Mouse (Mus musculus) hindbrain, embryonic 14.5 days (tissue): ENCODE data around the gene Ndufs1. TPM values are rescaled to one million over a fixed set of nuclear protein-coding genes. Genes with fewer than 3 reads are reported as not detected.

Source experiments
- ATAC-seq: fragments of 200-750 bp; cut with Nextera tagmentation; 2 replicates; pipeline ENCODE4 v1.8.0; 2017; ENCODE audit warnings: moderate number of reproducible peaks, mild to moderate bottlenecking, moderate TSS enrichment, moderate library complexity; ENCODE audit not compliant: low FRiP score
- DNase-seq: peaks from one replicate; pipeline ENCODE4 v3.0.0-alpha.2; 2015; ENCODE audit warnings: low spot score
- H3K27ac ChIP-seq: fragments of 300-500 bp; sonication (generic); 2 replicates; pipeline ENCODE4 v1.5.1; 2014; ENCODE audit warnings: mild to moderate bottlenecking, moderate library complexity
- H3K27me3 ChIP-seq: fragments of 300-500 bp; sonication (generic); 2 replicates; pipeline ENCODE4 v1.6.1; 2014; ENCODE audit warnings: mild to moderate bottlenecking, low read length, mixed read lengths; ENCODE audit not compliant: control insufficient read depth, insufficient read depth
- H3K36me3 ChIP-seq: fragments of 300-500 bp; sonication (generic); replicated peaks from 2 replicates; pipeline ENCODE4 v1.6.1; 2014; ENCODE audit not compliant: control insufficient read depth, insufficient read depth
- H3K4me1 ChIP-seq: fragments of 300-500 bp; sonication (generic); replicated peaks from 2 replicates; pipeline ENCODE4 v1.6.1; 2014; ENCODE audit warnings: antibody characterized with exemption, low read length, mixed read lengths; ENCODE audit not compliant: control insufficient read depth, insufficient read depth
- H3K4me2 ChIP-seq: fragments of 300-500 bp; sonication (generic); replicated peaks from 2 replicates; pipeline ENCODE4 v1.6.1; 2014; ENCODE audit warnings: mild to moderate bottlenecking, moderate library complexity
- H3K4me3 ChIP-seq: fragments of 300-500 bp; sonication (generic); replicated peaks from 2 replicates; pipeline ENCODE4 v1.5.1; 2014; ENCODE audit warnings: mild to moderate bottlenecking, low read length
- H3K9ac ChIP-seq: fragments of 300-500 bp; sonication (generic); 2 replicates; pipeline ENCODE4 v1.6.1; 2014
- H3K9me3 ChIP-seq: fragments of 300-500 bp; sonication (generic); 2 replicates; pipeline ENCODE4 v1.6.1; 2016; ENCODE audit warnings: low read length; ENCODE audit not compliant: control insufficient read depth
- WGBS: fragments of 180-500 bp; shearing (Covaris S2); extraction: QIAGEN DNeasy Blood & Tissue Kit; methylation state at CpG from one replicate; pipeline ENCODE4 v1.1.7; 2014; 5-methylcytosine and 5-hydroxymethylcytosine counted together
- polyA plus RNA-seq: library from polyadenylated mRNA; unstranded; fragments of >200 nt; fragmentation: Nextera tagmentation; extraction: Ambion mirVana; gene quantifications from 2 replicates; pipeline ENCODE4 v1.2.1, GENCODE M21; 2014

Gene Ndufs1
- polyA plus RNA-seq, 1 experiment from 2014 or later = 153 TPM

DNA sequence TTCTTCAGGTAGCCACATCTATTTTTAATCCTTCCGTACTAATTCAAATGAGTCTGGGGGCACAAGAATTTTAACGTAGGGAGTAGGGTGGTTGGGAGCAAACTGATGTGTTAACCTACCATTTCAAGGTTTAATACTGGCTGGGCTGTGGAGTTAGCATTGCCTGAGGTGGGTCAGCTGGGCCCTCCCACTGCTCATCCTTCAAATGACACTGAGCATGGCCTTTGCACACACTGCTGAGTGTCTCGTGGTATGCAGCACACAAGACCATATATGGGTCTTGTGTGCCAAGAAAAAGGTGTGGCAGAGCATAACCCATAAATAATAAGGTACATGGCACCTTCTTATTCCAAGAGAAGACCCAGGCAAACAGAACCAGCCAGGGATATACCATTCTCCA lies 31.0 kb upstream of the Ndufs1 start:
- no peaks in the 10 kb centered on the region for H3K9me3 ChIP-seq
- no peak overlapping the region for H3K4me2 ChIP-seq
- no peak for DNase-seq
- no peaks in the 10 kb centered on the region for H3K27me3 ChIP-seq
- peaks cover 13% of the 10 kb centered on the region for H3K4me1 ChIP-seq
- 93% methylated on average over 3 of the region's 3 CpGs for WGBS
- H3K9ac ChIP-seq = no peak overlapping the region
- H3K27ac ChIP-seq = no peak overlapping the region
- ATAC-seq = no peak
- no peak overlapping the region for H3K4me3 ChIP-seq
- H3K36me3 ChIP-seq = no peaks in the 10 kb centered on the region

DNA sequence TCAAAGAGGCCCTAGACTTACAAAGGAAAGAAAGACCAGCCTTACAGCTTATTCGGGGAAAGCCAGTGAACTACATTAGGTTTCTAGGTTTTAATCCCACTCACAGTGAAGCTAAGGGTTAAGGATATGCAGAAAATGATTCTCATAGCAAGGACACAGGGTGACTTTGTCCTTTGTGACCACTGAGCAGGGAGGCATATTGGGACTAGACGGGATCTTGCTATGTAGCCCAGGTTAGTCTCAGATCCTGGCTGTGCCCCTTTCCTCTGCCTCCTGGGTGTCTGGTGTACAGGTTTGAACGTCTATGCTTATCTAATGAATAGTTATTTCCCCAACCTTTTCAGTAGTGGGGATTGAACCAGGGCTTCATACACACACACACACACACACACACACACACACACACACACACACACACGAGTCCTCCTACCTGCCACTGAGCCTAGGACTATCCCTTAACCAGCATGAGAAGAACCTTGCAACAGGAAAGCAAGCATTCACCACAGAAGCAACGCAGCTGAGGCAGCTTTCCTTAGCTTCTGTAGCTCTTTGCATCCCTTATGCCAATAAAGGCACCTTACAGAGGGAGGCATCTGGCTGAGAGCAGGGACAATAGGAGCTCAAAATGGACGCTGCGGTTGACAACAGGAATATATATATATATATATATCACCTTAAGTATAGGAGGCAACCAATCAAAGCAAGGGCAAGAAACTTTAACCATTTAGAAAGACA lies 28.2 kb upstream of the Ndufs1 start:
- Histone ChIP-seq H3K9me3 (peaks cover 8% of the 10 kb centered on the region; the same call in 1 of the 2 replicates), H3K9ac (no peak overlapping the region), H3K4me2 (no peak overlapping the region), H3K27ac (peak overlapping the region; percentile 72), H3K4me1 (peaks cover 13% of the 10 kb centered on the region), H3K4me3 (no peak overlapping the region), H3K36me3 (no peaks in the 10 kb centered on the region), H3K27me3 (no peaks in the 10 kb centered on the region)
- DNase-seq (no peak), ATAC-seq (no peak)
- 20% methylated on average over 7 of the region's 7 CpGs for WGBS

DNA sequence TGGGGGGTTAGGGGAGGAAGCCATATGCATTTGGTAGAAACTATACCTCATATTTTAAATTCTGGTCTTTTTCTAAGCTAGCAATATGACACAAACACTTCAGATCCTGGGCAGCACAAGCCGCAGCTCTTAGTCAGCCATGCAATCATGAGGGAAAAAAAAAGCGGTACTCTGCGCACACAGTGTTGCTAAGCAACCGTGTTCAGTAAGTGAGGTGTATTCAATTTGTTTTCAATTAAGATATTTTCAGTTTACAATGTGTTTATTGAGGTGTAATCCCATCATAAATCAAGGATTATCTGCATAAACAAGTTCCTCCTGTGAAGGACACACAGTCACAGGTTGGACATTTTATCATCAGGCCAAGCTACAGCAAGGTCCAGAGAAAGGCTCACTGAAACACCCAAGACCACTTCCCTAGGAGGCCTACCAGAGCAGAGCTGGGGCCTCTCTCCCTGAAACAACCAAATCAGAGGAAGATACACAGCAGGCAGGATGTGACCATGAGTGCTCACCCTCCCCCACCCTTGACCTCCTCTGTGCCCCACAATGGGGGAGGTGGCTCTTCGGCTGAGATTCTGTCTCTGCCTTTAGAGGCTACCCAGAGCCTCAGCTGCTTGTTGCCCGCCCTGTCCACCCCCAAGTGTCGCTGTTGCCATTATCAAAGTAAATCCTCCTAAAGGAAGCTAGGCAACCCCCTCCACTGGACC lies 27.5 kb upstream of the Ndufs1 start:
- WGBS = 2% methylated on average over 7 of the region's 7 CpGs
- H3K27me3 ChIP-seq = no peaks in the 10 kb centered on the region
- peak; percentile 77; the same call in 1 of the 2 replicates for ATAC-seq
- H3K4me3 ChIP-seq = no peak overlapping the region
- DNase-seq = peak; percentile 67
- peaks cover 13% of the 10 kb centered on the region for H3K4me1 ChIP-seq
- H3K9me3 ChIP-seq = peaks cover 11% of the 10 kb centered on the region; the same call in 1 of the 2 replicates
- peak overlapping the region; percentile 72 for H3K27ac ChIP-seq
- no peaks in the 10 kb centered on the region for H3K36me3 ChIP-seq
- H3K4me2 ChIP-seq = no peak overlapping the region
- H3K9ac ChIP-seq = 0 out of 2 replicates have a peak overlapping the region, but pooled peaks have one; percentile 29

DNA sequence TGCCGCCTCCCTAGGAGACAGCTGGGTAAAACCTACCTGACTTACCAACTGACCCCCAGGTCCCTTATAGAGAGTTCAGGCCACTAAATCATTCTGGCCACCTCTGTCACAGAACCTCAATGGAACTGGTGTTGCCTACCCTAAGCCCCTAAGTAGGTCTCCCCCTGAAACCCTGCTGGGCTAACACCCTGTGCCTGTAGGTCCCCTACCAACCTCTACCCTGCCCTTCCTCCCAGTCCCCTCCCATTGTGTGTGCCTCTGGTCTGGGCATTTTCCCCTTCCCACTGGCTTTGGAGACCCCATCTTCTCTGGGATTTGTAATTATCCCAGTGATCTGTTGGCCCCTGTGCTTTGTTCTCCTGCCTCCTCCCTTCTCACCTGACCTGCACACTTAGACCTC lies 26.8 kb upstream of the Ndufs1 start:
- H3K4me2 ChIP-seq = no peak overlapping the region
- no peaks in the 10 kb centered on the region for H3K27me3 ChIP-seq
- H3K4me3 ChIP-seq = no peak overlapping the region
- H3K36me3 ChIP-seq = no peaks in the 10 kb centered on the region
- 84% methylated on average over 1 of the region's 1 CpGs for WGBS
- peak overlapping the region; percentile 72 for H3K27ac ChIP-seq
- DNase-seq (no peak), ATAC-seq (peak; percentile 59; the same call in 1 of the 2 replicates)
- H3K9me3 ChIP-seq = peaks cover 11% of the 10 kb centered on the region; the same call in 1 of the 2 replicates
- H3K9ac ChIP-seq = peak overlapping the region; percentile 29; the same call in 1 of the 2 replicates
- peaks cover 13% of the 10 kb centered on the region for H3K4me1 ChIP-seq

DNA sequence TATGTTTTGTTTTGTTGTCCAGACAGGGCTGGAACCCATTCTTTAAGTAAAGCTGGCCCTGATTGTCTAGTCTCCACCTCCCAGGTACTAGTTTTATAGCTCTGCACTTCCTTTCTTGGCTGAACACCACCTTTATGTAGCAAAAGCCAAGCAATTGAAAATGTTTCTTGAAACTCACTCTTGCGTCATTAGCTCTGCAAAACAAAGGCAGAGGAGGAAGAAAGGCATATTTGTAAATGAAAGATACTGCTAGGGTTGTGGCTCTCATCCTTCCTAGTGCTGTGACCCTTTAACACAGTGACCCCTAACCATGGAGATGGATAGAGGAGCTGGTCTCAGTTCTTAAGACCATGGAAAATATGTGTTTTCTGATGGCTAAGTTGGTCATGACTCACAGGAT lies 25.0 kb upstream of the Ndufs1 start:
- ATAC-seq (no peak), DNase-seq (no peak)
- Histone ChIP-seq H3K27ac (no peak overlapping the region), H3K36me3 (no peaks in the 10 kb centered on the region), H3K9me3 (peaks cover 11% of the 10 kb centered on the region; the same call in 1 of the 2 replicates), H3K27me3 (no peaks in the 10 kb centered on the region), H3K4me3 (no peak overlapping the region), H3K4me1 (peaks cover 13% of the 10 kb centered on the region), H3K9ac (no peak overlapping the region), H3K4me2 (no peak overlapping the region)
- WGBS = 71% methylated on average over 1 of the region's 1 CpGs

DNA sequence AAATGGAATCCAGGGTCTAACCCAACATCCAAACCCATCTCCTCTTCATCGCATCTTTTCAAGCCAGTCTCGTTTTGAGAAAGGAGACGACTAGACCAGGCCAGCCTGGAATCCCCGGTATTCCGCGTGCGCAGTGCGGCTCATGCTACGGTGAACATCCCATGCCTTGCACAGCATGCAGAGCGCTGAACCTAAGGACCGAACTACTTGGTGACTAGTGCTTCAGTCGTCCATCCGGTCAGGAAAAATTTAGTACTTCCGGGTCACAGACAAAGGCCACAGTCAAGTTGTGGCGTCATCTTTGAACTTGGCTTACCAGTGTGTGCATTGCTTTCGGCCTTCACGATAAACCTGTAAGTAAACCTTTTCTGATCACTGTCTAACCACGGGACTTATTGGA lies 23.7 kb upstream of the Ndufs1 start:
- peaks cover 13% of the 10 kb centered on the region for H3K4me1 ChIP-seq
- H3K4me3 ChIP-seq = no peak overlapping the region
- no peak overlapping the region for H3K9ac ChIP-seq
- peaks cover 11% of the 10 kb centered on the region; the same call in 1 of the 2 replicates for H3K9me3 ChIP-seq
- no peak overlapping the region for H3K27ac ChIP-seq
- no peaks in the 10 kb centered on the region for H3K27me3 ChIP-seq
- ATAC-seq (no peak), DNase-seq (no peak)
- 97% methylated on average over 18 of the region's 18 CpGs for WGBS
- no peaks in the 10 kb centered on the region for H3K36me3 ChIP-seq
- H3K4me2 ChIP-seq = no peak overlapping the region

DNA sequence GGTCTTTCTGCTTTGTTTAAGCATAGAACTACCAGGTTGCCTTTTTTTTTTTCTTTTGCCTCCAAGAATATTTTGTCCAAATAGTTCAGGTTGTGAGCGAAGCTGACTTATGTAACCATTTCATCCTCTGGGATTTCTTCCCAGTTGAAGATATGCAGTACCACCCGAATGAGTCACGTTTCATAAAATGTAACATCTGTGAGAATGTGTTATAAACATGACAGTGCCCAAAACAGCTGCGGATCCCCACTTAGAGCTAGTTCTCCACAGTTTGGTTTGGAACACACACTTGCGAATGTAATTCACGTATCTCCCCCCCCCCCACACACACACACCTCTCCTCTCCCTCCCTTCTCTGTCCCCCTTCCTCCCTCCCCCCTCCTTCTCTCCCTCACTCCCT lies 22.8 kb upstream of the Ndufs1 start:
- no peaks in the 10 kb centered on the region for H3K27me3 ChIP-seq
- H3K36me3 ChIP-seq = no peaks in the 10 kb centered on the region
- 95% methylated on average over 6 of the region's 6 CpGs for WGBS
- no peak for DNase-seq
- no peak for ATAC-seq
- H3K9me3 ChIP-seq = peaks cover 11% of the 10 kb centered on the region; the same call in 1 of the 2 replicates
- no peak overlapping the region for H3K4me3 ChIP-seq
- H3K27ac ChIP-seq = no peak overlapping the region
- H3K4me2 ChIP-seq = no peak overlapping the region
- H3K9ac ChIP-seq = no peak overlapping the region
- peaks cover 11% of the 10 kb centered on the region for H3K4me1 ChIP-seq

DNA sequence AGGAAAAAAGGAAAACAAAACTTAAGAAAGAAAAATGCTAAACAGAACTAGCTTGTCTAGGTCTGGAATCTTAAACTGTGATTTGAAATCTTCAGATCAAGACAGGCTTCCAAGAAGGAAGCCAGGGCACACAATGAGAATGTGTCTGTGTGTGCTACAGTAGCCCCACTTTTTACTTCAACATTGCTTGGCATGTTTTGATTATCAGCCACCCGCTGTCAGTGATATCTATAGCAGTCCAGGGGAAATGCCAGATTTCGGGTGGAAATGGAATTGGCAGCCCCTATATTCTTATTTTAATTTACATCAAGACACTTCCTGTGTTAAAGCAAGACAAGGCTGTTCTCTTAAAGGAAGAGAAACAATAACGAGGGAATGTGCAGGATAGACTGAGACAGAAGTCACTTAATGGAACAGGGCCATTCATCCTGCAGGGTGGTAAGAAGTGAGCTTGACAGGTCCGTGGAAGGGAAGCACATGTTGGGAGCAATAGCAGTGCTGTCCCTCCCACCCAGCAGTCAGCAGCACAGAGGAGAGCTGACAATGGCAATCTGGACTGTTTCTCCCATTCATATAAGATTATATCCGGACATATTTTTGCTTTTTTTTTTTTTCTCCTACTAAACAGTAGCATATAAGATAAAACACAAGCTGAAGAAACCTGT lies 19.3 kb upstream of the Ndufs1 start:
- H3K9ac ChIP-seq = no peak overlapping the region
- no peaks in the 10 kb centered on the region for H3K4me1 ChIP-seq
- no peak overlapping the region for H3K4me2 ChIP-seq
- peaks cover 11% of the 10 kb centered on the region; the same call in 1 of the 2 replicates for H3K9me3 ChIP-seq
- 72% methylated on average over 5 of the region's 5 CpGs for WGBS
- no peak for ATAC-seq
- DNase-seq = no peak
- no peaks in the 10 kb centered on the region for H3K27me3 ChIP-seq
- H3K27ac ChIP-seq = no peak overlapping the region
- H3K4me3 ChIP-seq = no peak overlapping the region
- no peaks in the 10 kb centered on the region for H3K36me3 ChIP-seq
